Mouse (Mus musculus) erythroblast, embryonic 14.5 days (primary cell): Measurements from ENCODE around the gene Gm13723. TPM values are rescaled to one million over a fixed set of nuclear protein-coding genes. Genes with fewer than 3 reads are reported as not detected.

Experiments used
- H3K27me3 ChIP-seq: 2 replicates; pipeline ENCODE4 v1.6.1; 2012; ENCODE audit warnings: inconsistent platforms; ENCODE audit not compliant: control insufficient read depth
- H3K36me3 ChIP-seq: 2 replicates; pipeline ENCODE4 v1.6.1; 2012; ENCODE audit warnings: mild to moderate bottlenecking, inconsistent platforms; ENCODE audit not compliant: control insufficient read depth
- H3K4me1 ChIP-seq: 2 replicates; pipeline ENCODE4 v1.6.1; 2012; ENCODE audit warnings: inconsistent platforms; ENCODE audit not compliant: control insufficient read depth
- H3K4me3 ChIP-seq: replicated peaks from 2 replicates; pipeline ENCODE3; 2012; ENCODE audit warnings: moderate library complexity, mild to moderate bottlenecking, inconsistent platforms
- H3K9me3 ChIP-seq: 2 replicates; pipeline ENCODE4 v1.6.1; 2012; ENCODE audit warnings: low read length, inconsistent platforms, mixed read lengths; ENCODE audit not compliant: control insufficient read depth
- GATA1 ChIP-seq: IDR thresholded peaks from 2 replicates; pipeline ENCODE4 v1.6.1; 2012; ENCODE audit warnings: low read length, inconsistent platforms, mixed read lengths
- TAL1 ChIP-seq: IDR thresholded peaks from 3 replicates; pipeline ENCODE4 v1.6.1; 2012; ENCODE audit warnings: low read length, inconsistent platforms, mixed read lengths
- polyA plus RNA-seq: library from polyadenylated mRNA; stranded (reverse); fragments of >175 nt; gene quantifications from 2 replicates; pipeline ENCODE4 v1.2.3, GENCODE M21; 2012

The Gm13723 gene
- not detected in 2 replicates for polyA plus RNA-seq

- Histone ChIP-seq H3K4me1 (no peaks in the 10 kb centered on the region), H3K9me3 (no peaks in the 10 kb centered on the region), H3K27me3 (no peaks in the 10 kb centered on the region), H3K36me3 (no peaks in the 10 kb centered on the region), H3K4me3 (no peak within 1 kb of the TSS)
- no peak for TF ChIP-seq GATA1
- TF ChIP-seq TAL1, result no peak
These were observed at the start of gene Gm13723 for GRCm38 (mm10) chr2:86874702-86875101. Gm13723 (minus strand) TSS chr2:86874802.

DNA sequence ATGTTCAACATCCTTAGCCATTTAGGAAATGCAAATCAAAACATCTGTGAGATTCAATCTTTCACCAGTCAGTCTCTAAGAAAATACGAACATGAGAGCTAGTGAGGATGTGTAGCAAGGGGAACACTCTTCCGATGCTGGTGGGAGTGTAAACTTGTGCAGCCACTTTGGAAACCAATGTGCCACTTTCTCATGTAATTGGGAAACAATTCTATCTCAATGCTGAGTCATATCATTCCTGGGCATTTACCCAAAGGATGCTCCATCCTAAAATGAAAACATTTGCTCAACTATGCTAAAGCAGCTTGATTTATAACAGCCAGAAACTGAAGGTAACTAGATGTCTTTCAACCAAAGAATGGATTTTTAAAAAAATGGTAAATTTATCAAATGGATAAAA lies 31.0 kb upstream of the Gm13723 start:
- H3K4me3 ChIP-seq, result no peak overlapping the region

GRCm38 (mm10) chr2:86892116-86892515 lies 17.5 kb upstream of the Gm13723 start, which contains the start of gene Olfr1097:
Olfr1097 (minus strand) TSS chr2:86892216.
- Histone ChIP-seq H3K9me3 (no peaks in the 10 kb centered on the region), H3K27me3 (no peaks in the 10 kb centered on the region)
- TF ChIP-seq TAL1 (no peak), GATA1 (no peak)

More for the DNA sequence above, 31.0 kb upstream of the Gm13723 start:
- TF ChIP-seq GATA1 (no peak), TAL1 (no peak)
- H3K27me3 ChIP-seq, result no peaks in the 10 kb centered on the region
- H3K36me3 ChIP-seq, result no peaks in the 10 kb centered on the region
- H3K9me3 ChIP-seq, result no peaks in the 10 kb centered on the region
- no peaks in the 10 kb centered on the region for H3K4me1 ChIP-seq

DNA sequence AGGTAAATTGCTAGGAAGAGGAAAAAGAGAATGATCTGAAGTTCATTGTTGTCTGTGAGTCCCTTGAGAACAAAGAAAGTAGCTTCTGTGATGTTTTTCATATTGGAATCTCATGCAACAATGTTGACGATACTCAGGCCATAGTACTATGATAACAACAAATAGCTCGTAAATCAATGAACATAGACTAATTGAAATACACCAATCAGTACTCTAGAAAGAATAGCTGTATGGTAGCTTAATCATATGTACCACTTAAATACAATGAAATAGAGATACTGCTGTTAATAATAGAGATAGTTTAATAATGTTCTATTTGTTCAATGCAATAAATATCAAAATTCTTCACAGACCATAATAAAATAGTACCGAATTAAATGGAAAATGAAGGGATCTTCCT lies 23.0 kb downstream of the Gm13723 start, which contains the start of gene Olfr1095:
Gene Olfr1095 (minus strand): TSS at position 101 of the 400 bp plus-strand sequence.
- Histone ChIP-seq H3K4me1 (no peaks in the 10 kb centered on the region), H3K27me3 (no peaks in the 10 kb centered on the region), H3K4me3 (no peak within 1 kb of the TSS), H3K9me3 (no peaks in the 10 kb centered on the region), H3K36me3 (no peaks in the 10 kb centered on the region)
- TF ChIP-seq GATA1, result no peak
- no peak for TF ChIP-seq TAL1

More at GRCm38 (mm10) chr2:86892116-86892515, 17.5 kb upstream of the Gm13723 start, which contains the start of gene Olfr1097:
- no peaks in the 10 kb centered on the region for H3K36me3 ChIP-seq
- no peaks in the 10 kb centered on the region for H3K4me1 ChIP-seq
- H3K4me3 ChIP-seq, result no peak within 1 kb of the TSS

DNA sequence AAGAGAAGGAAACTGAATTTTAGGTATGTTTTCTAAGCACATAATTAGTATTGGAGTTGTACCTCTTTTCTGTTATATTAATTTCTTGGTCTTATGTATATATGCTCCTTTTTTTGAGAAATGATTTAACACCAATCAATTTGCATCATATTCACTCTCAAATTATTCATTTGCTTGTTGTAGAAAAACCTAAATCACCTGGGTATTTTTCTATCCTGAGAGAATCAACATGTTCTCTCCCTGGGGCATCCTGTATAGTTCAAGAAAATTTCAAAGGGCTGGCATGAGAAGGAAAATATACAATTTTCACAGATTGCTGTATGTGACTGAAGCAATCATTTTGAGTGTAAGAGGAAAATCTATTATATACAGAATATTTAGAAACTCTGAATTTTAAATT lies 50.2 kb downstream of the Gm13723 start, which contains the start of gene Olfr1094:
Gene Olfr1094 (plus strand): TSS at position 301 of the 400 bp plus-strand sequence.
- no peaks in the 10 kb centered on the region for H3K4me1 ChIP-seq
- no peaks in the 10 kb centered on the region for H3K36me3 ChIP-seq
- H3K4me3 ChIP-seq, result no peak within 1 kb of the TSS
- H3K27me3 ChIP-seq, result no peaks in the 10 kb centered on the region
- H3K9me3 ChIP-seq, result no peaks in the 10 kb centered on the region; the same call in 1 of the 2 replicates
- TF ChIP-seq GATA1 (no peak), TAL1 (no peak)

Other genes starting within 250 kb of the Gm13723 start
- not detected in 2 replicates for gene Olfr1084, start 235.1 kb downstream of the Gm13723 start, polyA plus RNA-seq
- not detected in 2 replicates for gene Olfr1085, start 212.8 kb downstream of the Gm13723 start, polyA plus RNA-seq
- gene Olfr1086, start 194.7 kb downstream of the Gm13723 start, polyA plus RNA-seq, result not detected in 2 replicates
- not detected in 2 replicates for gene Olfr1087, start 176.4 kb downstream of the Gm13723 start, polyA plus RNA-seq
- not detected in 2 replicates for gene Olfr1089, start 141.1 kb downstream of the Gm13723 start, polyA plus RNA-seq
- not detected in 2 replicates for gene Olfr1090, start 115.8 kb downstream of the Gm13723 start, polyA plus RNA-seq
- gene Olfr1093, start 92.3 kb downstream of the Gm13723 start, polyA plus RNA-seq, result not detected in 2 replicates
- not detected in 2 replicates for gene Olfr141, start 64.8 kb downstream of the Gm13723 start, polyA plus RNA-seq
- 0.03 TPM in 1 of 2 replicates, not detected in the other for gene Olfr1094, start 50.1 kb downstream of the Gm13723 start, polyA plus RNA-seq
- not detected in 2 replicates for gene Olfr1095, start 23.1 kb downstream of the Gm13723 start, polyA plus RNA-seq
- not detected in 2 replicates for gene Olfr1097, start 17.4 kb upstream of the Gm13723 start, polyA plus RNA-seq
- not detected in 2 replicates for gene Olfr1098, start 49.7 kb upstream of the Gm13723 start, polyA plus RNA-seq
- 0.01 TPM in 1 of 2 replicates, not detected in the other for gene Olfr1099, start 85.9 kb upstream of the Gm13723 start, polyA plus RNA-seq
- not detected in 2 replicates for gene Olfr1100, start 105.2 kb upstream of the Gm13723 start, polyA plus RNA-seq
- gene Olfr1101, start 116.4 kb upstream of the Gm13723 start, polyA plus RNA-seq, result not detected in 2 replicates
- not detected in 2 replicates for gene Olfr1102, start 123.6 kb upstream of the Gm13723 start, polyA plus RNA-seq
- gene Olfr1104, start 152.3 kb upstream of the Gm13723 start, polyA plus RNA-seq, result not detected in 2 replicates
- gene Olfr1105, start 161.7 kb upstream of the Gm13723 start, polyA plus RNA-seq, result not detected in 2 replicates
- gene Olfr1106, start 177.5 kb upstream of the Gm13723 start, polyA plus RNA-seq, result not detected in 2 replicates
- not detected in 2 replicates for gene Olfr1107, start 201.0 kb upstream of the Gm13723 start, polyA plus RNA-seq
- gene Olfr1109, start 221.2 kb upstream of the Gm13723 start, polyA plus RNA-seq, result not detected in 2 replicates
- gene Olfr259, start 239.8 kb upstream of the Gm13723 start, polyA plus RNA-seq, result 0.04 TPM in 1 of 2 replicates, not detected in the other